Mouse (Mus musculus) layer of hippocampus, postnatal 14 days (tissue): Measurements from ENCODE around the gene Dpagt1. TPM values are rescaled to one million over a fixed set of nuclear protein-coding genes. Genes with fewer than 3 reads are reported as not detected.
"Not testable (repeated sequence)": the region's sequence is repeated elsewhere in the genome, so short reads cannot be mapped to it uniquely, and the experiment has no call there.

ENCODE experiments used
- DNase-seq, 2 experiments: peaks; one replicate each; pipeline ENCODE4 v3.0.0; 2021 to 2022; ENCODE audit warnings: low spot score in 2 of 2, mixed read lengths in 1 of 2
- long read RNA-seq, 2 experiments: library from polyadenylated mRNA; stranded (forward); transcript quantifications; one replicate each; pipeline ENCODE4 v2.0.0; 2021
- total RNA-seq, 2 experiments: library from RNA; stranded (reverse); gene quantifications; 2 replicates each; pipeline ENCODE4 v1.2.3; 2021

The Dpagt1 gene
- 10 to 100 TPM; 16.2 to 16.3 TPM for total RNA-seq
- long read RNA-seq, experiment 1, transcript Dpagt1-201 (9 exons, 2,205 nt) = major isoform, 10 of 19 reads
- long read RNA-seq, experiment 1, partial matches to known transcripts = 0 of 19 reads
- long read RNA-seq, experiment 1, other reads (novel, unspliced or antisense) = 9 of 19 reads
- long read RNA-seq, experiment 2, transcript Dpagt1-201 (9 exons, 2,205 nt) = major isoform, 14 of 19 reads
- long read RNA-seq, experiment 2, partial matches to known transcripts = 1 of 19 reads
- long read RNA-seq, experiment 2, other reads (novel, unspliced or antisense) = 3 of 19 reads

DNA sequence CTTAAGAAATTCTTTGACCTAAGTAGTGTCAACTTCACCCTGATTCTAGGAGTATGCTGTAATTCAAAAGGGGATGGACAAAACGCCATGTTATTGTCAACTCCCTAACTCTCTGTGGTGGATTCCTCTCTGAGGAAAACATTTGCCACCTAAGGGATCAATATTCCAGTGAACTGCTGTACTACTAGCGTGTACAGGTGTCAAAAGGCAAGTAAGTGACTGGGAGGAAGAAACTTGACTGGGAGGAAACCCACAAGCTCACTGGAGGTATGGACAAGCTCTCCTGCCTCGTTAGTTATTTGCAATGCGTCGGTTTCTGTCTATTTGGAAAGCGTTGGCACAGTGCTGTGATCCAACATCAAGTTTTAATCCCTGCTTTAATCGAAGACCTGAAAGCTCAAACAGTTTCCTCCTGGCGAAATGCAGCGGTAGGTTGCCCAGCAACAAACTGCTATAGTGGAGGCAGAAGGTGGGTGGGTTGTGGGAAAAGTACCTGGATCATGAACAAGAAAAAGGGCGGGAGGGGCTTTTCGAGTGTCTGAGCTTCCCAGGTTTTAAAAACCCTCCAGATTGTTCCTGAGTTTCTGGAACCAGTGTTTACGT is at the start of gene Dpagt1:
Gene Dpagt1, plus strand, starts transcription at position 252 of the 603 bp plus-strand sequence.
- DNase-seq = peak in 1 of 2 experiments; percentile 83

GRCm38 (mm10) chr9:44283183-44283582 is 42.6 kb upstream of the Dpagt1 start:
- no peak for DNase-seq

DNA sequence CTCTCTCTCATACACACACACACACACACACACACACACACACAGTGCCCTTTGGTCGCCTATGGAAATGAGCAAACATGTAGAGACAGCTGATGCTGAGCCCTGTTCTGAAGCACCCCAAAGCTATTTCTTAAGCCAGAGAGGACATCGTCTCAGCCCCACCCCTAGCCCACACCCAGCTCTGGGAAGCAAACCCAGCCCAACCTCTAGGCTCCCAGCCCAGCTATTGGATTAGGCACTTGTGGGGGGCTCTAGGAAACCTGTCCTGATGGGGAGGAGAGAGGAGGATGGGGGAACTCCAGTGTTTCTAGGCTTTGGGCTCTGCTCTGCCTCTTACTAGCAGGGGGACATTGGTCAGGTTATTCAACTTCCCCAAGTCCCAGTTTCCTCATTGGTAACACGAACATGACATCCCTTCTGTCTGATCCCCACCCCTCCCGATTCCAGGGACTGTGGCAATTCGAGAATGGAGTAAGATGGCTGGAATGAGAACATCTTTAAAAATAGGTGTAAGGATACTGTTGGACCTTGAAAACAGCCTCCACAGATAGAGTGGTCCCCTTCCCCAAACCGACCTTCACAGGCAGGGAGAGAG is 39.5 kb upstream of the Dpagt1 start:
- DNase-seq = no peak

GRCm38 (mm10) chr9:44287003-44287400 is 38.8 kb upstream of the Dpagt1 start:
- DNase-seq = no peak

DNA sequence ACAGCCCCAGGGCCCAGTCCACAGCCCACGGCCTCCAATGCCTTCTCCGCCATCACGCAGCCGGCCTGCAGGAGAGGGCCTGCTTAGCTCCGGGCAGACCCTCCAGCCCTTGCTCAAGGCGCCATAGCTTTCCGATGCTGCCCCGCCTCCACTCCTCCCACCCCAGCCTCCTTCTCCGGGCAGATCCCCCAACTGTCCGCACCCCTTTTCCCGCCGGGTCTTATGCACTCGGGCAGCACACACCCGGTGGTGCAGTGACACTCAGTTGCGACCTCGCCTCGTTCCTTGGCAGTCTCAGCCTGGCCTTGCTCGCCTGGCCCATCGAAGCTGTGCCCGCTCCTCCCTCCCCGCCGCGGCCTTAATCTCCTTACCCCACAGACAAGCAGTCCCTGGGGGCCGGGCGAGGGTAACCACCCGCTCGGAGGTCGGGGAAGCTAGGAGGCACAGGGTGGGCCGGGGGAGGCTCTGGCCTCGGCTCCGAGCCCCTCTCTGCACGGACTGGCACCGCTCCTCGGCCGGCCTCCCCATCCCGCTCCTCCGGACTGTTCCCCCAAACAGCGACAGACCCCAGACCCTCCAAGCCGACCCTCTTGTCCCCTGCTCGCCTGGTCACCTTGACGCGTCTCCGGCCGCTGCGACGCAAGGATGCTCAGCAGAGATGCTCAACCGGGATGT is 38.3 kb upstream of the Dpagt1 start:
- DNase-seq = peak in 1 of 2 experiments; percentile 18

GRCm38 (mm10) chr9:44288076-44288958 is 37.5 kb upstream of the Dpagt1 start, which contains the start of gene Abcg4:
Gene Abcg4, minus strand, starts transcription at chr9:44288615.
- DNase-seq = peak in 1 of 2 experiments; percentile 64

GRCm38 (mm10) chr9:44288959-44289291 is 36.9 kb upstream of the Dpagt1 start:
- no peak for DNase-seq

- DNase-seq = no peak
Measured at GRCm38 (mm10) chr9:44292490-44292889, 33.3 kb upstream of the Dpagt1 start.

GRCm38 (mm10) chr9:44300001-44300400 is 25.8 kb upstream of the Dpagt1 start:
- not testable (repeated sequence) for DNase-seq

DNA sequence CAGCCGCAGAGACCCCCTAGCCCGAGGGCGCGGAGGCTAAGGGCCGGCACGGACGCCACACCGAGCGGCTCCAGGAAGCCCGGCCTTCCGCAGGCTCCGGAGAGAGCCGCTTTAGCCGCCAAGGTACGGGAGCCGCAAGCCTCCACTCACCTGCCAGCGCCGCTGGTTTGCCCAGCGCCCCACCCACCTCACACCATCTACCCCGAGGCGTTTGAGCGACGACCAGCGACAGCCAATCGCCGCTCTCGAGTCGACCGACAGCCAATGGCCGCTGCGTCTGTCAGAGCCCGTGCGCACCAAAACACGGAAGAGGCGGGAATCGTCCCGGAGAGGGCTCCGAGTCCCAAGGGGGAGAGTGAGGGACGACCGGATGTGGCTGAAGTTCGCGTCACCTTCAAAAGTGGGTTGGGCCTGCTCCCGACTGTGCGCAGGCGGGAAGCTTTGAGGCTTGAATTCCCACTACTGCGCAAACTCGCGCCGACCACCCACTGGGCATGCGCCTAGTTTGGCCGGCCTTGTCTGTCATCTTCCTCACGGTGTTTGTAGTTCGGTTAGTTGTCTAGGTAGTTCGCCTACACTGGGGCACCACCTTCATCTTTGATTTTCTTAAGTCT is 20.2 kb upstream of the Dpagt1 start, which contains the start of gene Hinfp:
Gene Hinfp, minus strand, starts transcription at position 206 of the 614 bp plus-strand sequence.
- peak; percentile 96 to 99 for DNase-seq

GRCm38 (mm10) chr9:44306532-44306931 is 19.3 kb upstream of the Dpagt1 start:
- no peak for DNase-seq

GRCm38 (mm10) chr9:44307248-44307647 is 18.6 kb upstream of the Dpagt1 start:
- no peak for DNase-seq

GRCm38 (mm10) chr9:44309756-44310155 is 16.1 kb upstream of the Dpagt1 start:
- no peak for DNase-seq

GRCm38 (mm10) chr9:44310750-44311135 is 15.1 kb upstream of the Dpagt1 start:
- no peak for DNase-seq

GRCm38 (mm10) chr9:44311136-44312134 is 14.4 kb upstream of the Dpagt1 start:
- no peak for DNase-seq

DNA sequence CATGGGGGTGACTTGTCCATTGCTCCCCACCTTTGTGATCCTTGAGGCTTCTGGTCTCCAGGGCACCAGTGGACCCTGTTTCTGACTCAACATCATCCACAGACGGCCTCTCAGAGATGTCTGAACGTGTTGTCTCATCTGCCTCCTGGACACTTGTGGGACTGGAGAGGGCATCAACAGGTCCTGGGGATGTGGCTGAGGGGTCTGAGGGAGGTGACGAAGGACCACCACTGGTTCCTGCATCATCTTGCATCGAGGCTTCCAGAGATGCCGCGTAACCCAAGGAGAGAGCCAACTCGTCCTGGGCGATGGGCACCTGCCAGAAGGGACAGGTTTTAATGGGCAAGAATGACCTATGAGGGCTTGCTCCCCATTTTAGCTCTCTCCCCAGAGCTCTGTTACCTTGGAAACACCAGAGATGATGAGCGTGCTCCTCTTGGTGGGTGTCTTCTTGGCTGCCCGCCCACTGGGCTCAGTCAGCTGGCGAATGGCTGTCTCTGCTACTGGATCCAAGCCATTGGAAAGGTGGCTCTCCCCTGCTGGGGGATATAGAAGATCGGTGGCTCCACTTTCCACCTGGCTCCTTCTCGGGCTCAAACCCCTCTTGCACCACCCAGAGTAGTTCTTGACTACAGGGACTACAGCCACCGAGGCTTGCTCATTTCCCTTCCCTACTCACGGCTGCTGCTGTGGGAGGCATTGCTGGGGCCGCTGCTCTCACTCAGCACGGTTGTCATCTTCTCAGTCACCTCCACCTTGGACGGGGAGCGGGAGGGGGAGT is 12.2 kb upstream of the Dpagt1 start:
- peak; percentile 73 to 77 for DNase-seq

DNA sequence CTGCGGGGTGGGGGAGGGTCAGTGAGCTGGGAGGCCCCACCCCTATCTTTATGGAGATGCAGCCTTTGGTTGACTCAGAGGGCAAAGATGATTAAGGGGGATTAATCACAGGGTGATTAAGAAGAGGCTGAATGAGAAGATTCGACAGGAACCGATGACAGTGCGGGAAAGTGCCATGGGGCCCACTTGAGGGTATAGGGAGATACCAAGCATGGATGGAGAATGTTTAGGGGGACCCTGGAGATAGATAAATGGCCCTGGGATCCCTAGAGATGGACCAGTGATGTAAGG is 11.6 kb upstream of the Dpagt1 start:
- DNase-seq = no peak

GRCm38 (mm10) chr9:44314910-44315309 is 10.9 kb upstream of the Dpagt1 start:
- no peak for DNase-seq

DNA sequence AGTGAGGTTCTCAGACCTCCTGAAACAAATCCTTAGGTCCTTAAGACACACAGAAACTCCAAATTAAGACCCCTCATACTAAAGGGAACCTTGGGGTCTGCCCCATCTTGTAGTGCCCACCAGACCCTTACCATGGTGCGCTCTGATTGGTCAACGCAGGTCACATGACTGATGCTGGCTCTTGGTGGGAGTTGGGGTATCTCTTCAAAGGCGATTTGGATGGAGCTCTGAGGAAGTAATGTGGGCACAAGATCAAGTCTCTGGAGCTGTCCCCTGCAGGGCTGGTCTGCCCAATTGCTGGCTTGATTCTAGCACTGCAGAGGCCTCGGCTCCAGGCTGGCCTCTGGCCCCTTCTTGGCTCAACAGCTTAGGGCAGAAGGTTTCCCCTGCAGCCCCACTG is 8.4 kb upstream of the Dpagt1 start:
- DNase-seq = no peak
